Mouse (Mus musculus): ENCODE data around the gene Phospho2. TPM values are rescaled to one million over a fixed set of nuclear protein-coding genes. Genes with fewer than 3 reads are reported as not detected.
"Not testable (repeated sequence)": the region's sequence is repeated elsewhere in the genome, so short reads cannot be mapped to it uniquely, and the experiment has no call there.

Phospho2 gene
- total RNA-seq, 1 experiment: 9.6 TPM

DNA sequence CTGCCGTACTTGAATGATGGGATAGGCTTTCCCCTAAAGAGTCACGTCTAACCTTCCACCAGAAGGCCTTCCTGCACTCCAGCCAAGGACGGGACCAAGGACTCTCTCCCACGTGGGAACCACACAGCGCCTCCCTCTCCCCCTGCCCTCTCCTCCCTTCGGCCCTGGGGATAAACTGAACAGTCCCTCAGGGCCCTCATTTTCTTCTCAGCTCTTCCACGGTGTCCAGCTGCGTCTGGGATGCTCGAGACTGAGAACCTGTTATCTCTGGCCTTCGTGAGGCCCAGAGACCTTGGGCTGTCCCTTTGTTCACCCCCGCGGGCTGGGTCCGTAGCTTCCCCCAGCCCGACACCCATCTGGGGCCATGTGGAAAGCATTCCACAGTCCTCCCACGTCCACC lies 20.7 kb downstream of the Phospho2 start:
- no peak for TF ChIP-seq HCFC1 (IDR thresholded peaks at IDR 0.05; ENCODE audit: borderline replicate concordance, insufficient read depth, low read length)
- no peak for TF ChIP-seq MAFK (IDR thresholded peaks at IDR 0.05; ENCODE audit: insufficient read depth, low read depth, low read length)
- TF ChIP-seq ZNF384 (IDR thresholded peaks at IDR 0.05; ENCODE audit: low read depth, low read length): no peak
- no peak for TF ChIP-seq ZC3H11A (IDR thresholded peaks at IDR 0.05; ENCODE audit: borderline replicate concordance, low read depth, low read length)
- TF ChIP-seq CHD2 (IDR thresholded peaks at IDR 0.05; ENCODE audit: low read depth, low read length): no peak

DNA sequence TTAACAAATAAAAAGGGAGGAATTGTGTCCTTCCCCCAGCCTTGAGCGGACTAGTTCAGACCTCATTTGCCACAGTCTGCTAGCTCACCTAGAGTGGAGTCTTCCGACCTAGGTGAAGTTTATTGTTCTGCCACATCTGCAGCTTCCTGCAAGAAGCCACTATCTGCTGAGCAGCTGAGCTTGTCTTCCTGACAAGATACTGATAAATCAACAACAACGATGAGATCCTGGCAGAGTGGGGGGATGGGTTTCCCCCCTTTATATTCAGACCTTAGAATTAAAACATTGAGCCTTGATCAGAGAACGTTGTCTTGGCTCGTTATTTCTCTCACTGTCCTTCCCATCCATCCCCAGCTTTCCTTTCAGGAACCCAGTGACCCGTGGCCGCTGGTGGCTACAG lies 21.9 kb downstream of the Phospho2 start:
- H3K9ac ChIP-seq (ENCODE audit: insufficient read depth, low read depth, low read length, poor library complexity, severe bottlenecking); H3K4me1 ChIP-seq (ENCODE audit: control insufficient read depth in 2 of 2, insufficient read depth in 2 of 2, low read length in 2 of 2, poor library complexity in 1 of 2); H3K9me3 ChIP-seq (ENCODE audit: control insufficient read depth, insufficient read depth, low read depth, low read length); in situ Hi-C loops (cut with MboI; ENCODE audit: low sequenced_read_pairs in 2 of 2, unreplicated experiment in 2 of 2); H3K36me3 ChIP-seq (ENCODE audit: control insufficient read depth, insufficient read depth, low read length, poor library complexity, severe bottlenecking); H3K4me3 ChIP-seq (ENCODE audit: insufficient read depth in 1 of 2, low read depth in 1 of 2, low read length in 2 of 2, poor library complexity in 1 of 2, severe bottlenecking in 1 of 2); H3K27ac ChIP-seq (ENCODE audit: insufficient read depth, low read depth, low read length, poor library complexity, severe bottlenecking); DNase-seq (ENCODE audit: low read depth, low spot score): not testable (repeated sequence)

More for the DNA sequence above, 20.7 kb downstream of the Phospho2 start:
- in situ Hi-C loops (cut with MboI; ENCODE audit: low sequenced_read_pairs in 2 of 2, unreplicated experiment in 2 of 2): no loop called here
- Histone ChIP-seq H3K27ac (ENCODE audit: insufficient read depth, low read depth, low read length, poor library complexity, severe bottlenecking) (no peak overlapping the region), H3K4me1 (ENCODE audit: control insufficient read depth in 2 of 2, insufficient read depth in 2 of 2, low read length in 2 of 2, poor library complexity in 1 of 2) (peaks cover 0 to 3% of the 10 kb centered on the region in 2 experiments; a peak in 1 of 4 replicates), H3K36me3 (ENCODE audit: control insufficient read depth, insufficient read depth, low read length, poor library complexity, severe bottlenecking) (no peaks in the 10 kb centered on the region), H3K9ac (ENCODE audit: insufficient read depth, low read depth, low read length, poor library complexity, severe bottlenecking) (no peak overlapping the region; the same call in 1 of the 2 replicates), H3K4me3 (ENCODE audit: insufficient read depth in 1 of 2, low read depth in 1 of 2, low read length in 2 of 2, poor library complexity in 1 of 2, severe bottlenecking in 1 of 2) (no peak overlapping the region), H3K9me3 (ENCODE audit: control insufficient read depth, insufficient read depth, low read depth, low read length) (no peaks in the 10 kb centered on the region)
- no peak for DNase-seq (ENCODE audit: low read depth, low spot score)

- TF ChIP-seq CHD2 (IDR thresholded peaks at IDR 0.05; ENCODE audit: low read depth, low read length) (no peak), ZNF384 (IDR thresholded peaks at IDR 0.05; ENCODE audit: low read depth, low read length) (no peak), ZC3H11A (IDR thresholded peaks at IDR 0.05; ENCODE audit: borderline replicate concordance, low read depth, low read length) (no peak), HCFC1 (IDR thresholded peaks at IDR 0.05; ENCODE audit: borderline replicate concordance, insufficient read depth, low read length) (no peak), MAFK (IDR thresholded peaks at IDR 0.05; ENCODE audit: insufficient read depth, low read depth, low read length) (no peak)
Measured at GRCm38 (mm10) chr2:69816575-69816974, 27.2 kb downstream of the Phospho2 start.

DNA sequence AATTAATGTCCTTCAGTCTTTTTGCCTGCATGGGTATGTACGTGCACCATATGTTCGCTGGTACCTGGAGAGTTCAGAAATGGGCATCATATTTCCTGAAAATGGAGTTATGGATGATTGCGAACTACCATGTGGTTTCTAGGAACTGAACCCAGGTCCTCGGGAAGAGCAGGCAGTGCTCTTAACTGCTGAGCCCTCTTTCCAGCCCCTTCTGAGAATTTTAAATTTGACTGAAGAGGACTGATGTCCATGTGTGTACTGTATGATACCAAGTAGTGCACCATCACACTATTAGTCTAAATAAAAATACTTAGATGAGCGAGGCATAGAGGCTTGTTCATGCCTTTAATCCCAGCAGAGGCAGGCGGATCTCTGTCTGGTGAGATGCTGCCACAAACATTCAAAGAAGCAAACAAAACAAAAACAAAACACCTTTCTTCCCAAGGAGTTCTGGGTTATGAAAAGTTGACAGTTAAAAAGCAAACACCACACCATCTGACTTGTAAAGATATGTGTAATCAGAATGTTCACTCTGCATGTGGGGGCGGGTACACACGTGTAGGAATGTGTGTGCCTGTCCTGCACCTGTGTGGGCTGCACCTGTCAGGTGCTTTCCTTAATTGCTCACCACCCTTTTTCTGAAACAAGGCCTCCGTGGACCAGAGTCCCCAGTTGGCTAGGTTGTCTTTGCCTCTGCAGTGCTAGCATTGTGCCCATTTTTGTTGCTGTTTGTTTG lies 29.1 kb downstream of the Phospho2 start:
- H3K27ac ChIP-seq (ENCODE audit: insufficient read depth, low read depth, low read length, poor library complexity, severe bottlenecking): no peak overlapping the region
- no peaks in the 10 kb centered on the region for H3K36me3 ChIP-seq (ENCODE audit: control insufficient read depth, insufficient read depth, low read length, poor library complexity, severe bottlenecking)
- no peak overlapping the region for H3K9ac ChIP-seq (ENCODE audit: insufficient read depth, low read depth, low read length, poor library complexity, severe bottlenecking)
- no peak for TF ChIP-seq ZC3H11A (IDR thresholded peaks at IDR 0.05; ENCODE audit: borderline replicate concordance, low read depth, low read length)
- no peak for TF ChIP-seq MAFK (IDR thresholded peaks at IDR 0.05; ENCODE audit: insufficient read depth, low read depth, low read length)
- TF ChIP-seq CHD2 (IDR thresholded peaks at IDR 0.05; ENCODE audit: low read depth, low read length): no peak
- TF ChIP-seq ZNF384 (IDR thresholded peaks at IDR 0.05; ENCODE audit: low read depth, low read length): no peak
- TF ChIP-seq HCFC1 (IDR thresholded peaks at IDR 0.05; ENCODE audit: borderline replicate concordance, insufficient read depth, low read length): no peak
- in situ Hi-C loops (cut with MboI; ENCODE audit: low sequenced_read_pairs in 2 of 2, unreplicated experiment in 2 of 2): no loop called here
- peaks cover 0 to 3% of the 10 kb centered on the region in 2 experiments; a peak in 1 of 4 replicates for H3K4me1 ChIP-seq (ENCODE audit: control insufficient read depth in 2 of 2, insufficient read depth in 2 of 2, low read length in 2 of 2, poor library complexity in 1 of 2)
- no peaks in the 10 kb centered on the region for H3K9me3 ChIP-seq (ENCODE audit: control insufficient read depth, insufficient read depth, low read depth, low read length)
- no peak for DNase-seq (ENCODE audit: low read depth, low spot score)
- no peak overlapping the region for H3K4me3 ChIP-seq (ENCODE audit: insufficient read depth in 1 of 2, low read depth in 1 of 2, low read length in 2 of 2, poor library complexity in 1 of 2, severe bottlenecking in 1 of 2)

More at GRCm38 (mm10) chr2:69816575-69816974, 27.2 kb downstream of the Phospho2 start:
- Histone ChIP-seq H3K27ac (ENCODE audit: insufficient read depth, low read depth, low read length, poor library complexity, severe bottlenecking) (no peak overlapping the region), H3K9ac (ENCODE audit: insufficient read depth, low read depth, low read length, poor library complexity, severe bottlenecking) (no peak overlapping the region), H3K4me1 (ENCODE audit: control insufficient read depth in 2 of 2, insufficient read depth in 2 of 2, low read length in 2 of 2, poor library complexity in 1 of 2) (no peaks in the 10 kb centered on the region), H3K4me3 (ENCODE audit: insufficient read depth in 1 of 2, low read depth in 1 of 2, low read length in 2 of 2, poor library complexity in 1 of 2, severe bottlenecking in 1 of 2) (no peak overlapping the region), H3K9me3 (ENCODE audit: control insufficient read depth, insufficient read depth, low read depth, low read length) (no peaks in the 10 kb centered on the region), H3K36me3 (ENCODE audit: control insufficient read depth, insufficient read depth, low read length, poor library complexity, severe bottlenecking) (no peaks in the 10 kb centered on the region)
- in situ Hi-C loops (cut with MboI; ENCODE audit: low sequenced_read_pairs in 2 of 2, unreplicated experiment in 2 of 2): no loop called here
- no peak for DNase-seq (ENCODE audit: low read depth, low spot score)

- no peaks in the 10 kb centered on the region for H3K9me3 ChIP-seq (ENCODE audit: control insufficient read depth, insufficient read depth, low read depth, low read length)
- no peak overlapping the region for H3K4me3 ChIP-seq (ENCODE audit: insufficient read depth in 1 of 2, low read depth in 1 of 2, low read length in 2 of 2, poor library complexity in 1 of 2, severe bottlenecking in 1 of 2)
- H3K36me3 ChIP-seq (ENCODE audit: control insufficient read depth, insufficient read depth, low read length, poor library complexity, severe bottlenecking): no peaks in the 10 kb centered on the region
- H3K27ac ChIP-seq (ENCODE audit: insufficient read depth, low read depth, low read length, poor library complexity, severe bottlenecking): no peak overlapping the region
- no peak for TF ChIP-seq ZC3H11A (IDR thresholded peaks at IDR 0.05; ENCODE audit: borderline replicate concordance, low read depth, low read length)
- no peak for TF ChIP-seq CHD2 (IDR thresholded peaks at IDR 0.05; ENCODE audit: low read depth, low read length)
- TF ChIP-seq ZNF384 (IDR thresholded peaks at IDR 0.05; ENCODE audit: low read depth, low read length): no peak
- TF ChIP-seq HCFC1 (IDR thresholded peaks at IDR 0.05; ENCODE audit: borderline replicate concordance, insufficient read depth, low read length): no peak
- TF ChIP-seq MAFK (IDR thresholded peaks at IDR 0.05; ENCODE audit: insufficient read depth, low read depth, low read length): no peak
- no peak for DNase-seq (ENCODE audit: low read depth, low spot score)
- in situ Hi-C loops (cut with MboI; ENCODE audit: low sequenced_read_pairs in 2 of 2, unreplicated experiment in 2 of 2): no loop called here
- peaks cover 0 to 3% of the 10 kb centered on the region in 2 experiments; a peak in 1 of 4 replicates for H3K4me1 ChIP-seq (ENCODE audit: control insufficient read depth in 2 of 2, insufficient read depth in 2 of 2, low read length in 2 of 2, poor library complexity in 1 of 2)
- no peak overlapping the region for H3K9ac ChIP-seq (ENCODE audit: insufficient read depth, low read depth, low read length, poor library complexity, severe bottlenecking)
Measured at GRCm38 (mm10) chr2:69820201-69820600, 30.8 kb downstream of the Phospho2 start.
